Mouse (Mus musculus): ENCODE measurements around the gene Ddx52.
A peak's percentile ranks its signal among the peaks of the same experiment; 100 is the strongest.

Gene Ddx52

DNA sequence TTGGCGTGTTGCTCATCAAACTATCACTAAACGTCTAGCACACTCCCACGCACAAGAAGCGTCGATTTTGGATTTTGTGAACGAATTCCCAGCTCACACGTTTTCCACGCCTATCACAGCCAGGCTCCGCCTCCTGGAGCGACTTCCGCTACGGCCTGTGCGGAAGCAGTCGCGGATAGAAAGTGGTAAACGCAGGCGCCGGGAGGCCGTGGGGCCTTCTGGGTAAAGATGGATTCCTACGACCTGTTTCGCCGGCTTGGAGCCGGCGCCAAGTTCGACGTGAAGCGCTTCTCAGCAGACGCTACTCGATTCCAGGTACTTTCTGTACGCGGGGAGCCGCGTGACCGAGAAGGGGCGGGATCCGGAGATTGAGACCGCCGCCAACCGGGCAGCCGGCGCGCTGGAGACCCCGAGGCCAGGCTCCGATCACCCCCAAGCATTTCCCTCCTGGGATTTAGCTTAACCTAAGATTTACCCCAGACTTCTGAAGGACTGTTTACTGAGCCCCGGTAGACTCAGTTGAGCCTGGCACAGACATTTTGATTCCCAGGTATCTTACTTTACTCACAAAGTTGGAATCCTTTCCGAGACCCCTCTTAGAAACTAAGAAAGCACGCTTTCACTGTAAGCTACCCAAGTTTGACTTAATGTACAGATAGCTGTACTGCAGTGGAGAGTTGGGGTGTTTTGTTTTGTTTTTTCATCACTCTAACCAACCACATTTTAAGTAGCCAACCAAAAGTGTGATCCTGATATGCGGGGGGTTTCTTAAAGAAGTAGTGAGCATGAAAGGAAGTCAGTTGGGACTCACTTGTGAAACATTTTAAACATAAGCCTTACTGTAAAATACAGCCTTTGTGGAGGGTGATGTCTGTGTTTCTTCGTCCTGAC lies at the start of gene Ddx52:
TSS of gene Ddx52 (plus strand) at position 113 of the 891 bp plus-strand sequence.
- DNase-seq (ENCODE audit: low read depth) = peak; percentile 91

DNA sequence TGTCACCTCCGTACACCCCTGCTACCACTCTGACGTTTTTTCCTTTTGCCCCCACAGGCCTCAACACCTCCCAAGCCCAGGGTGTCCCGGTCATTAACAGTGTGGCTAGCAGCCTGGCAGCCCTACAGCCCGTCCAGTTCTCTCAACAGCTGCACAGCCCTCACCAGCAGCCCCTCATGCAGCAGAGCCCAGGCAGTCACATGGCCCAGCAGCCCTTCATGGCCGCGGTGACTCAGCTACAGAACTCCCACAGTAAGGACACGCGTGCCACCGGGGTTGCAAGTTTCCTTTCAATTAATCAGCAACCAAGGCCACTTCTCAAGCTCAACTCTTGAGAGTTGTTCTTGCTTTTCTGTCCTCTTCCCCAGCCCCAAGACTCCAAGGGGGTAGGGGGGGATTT lies 48.5 kb upstream of the Ddx52 start:
- no peak for DNase-seq (ENCODE audit: low read depth)

DNA sequence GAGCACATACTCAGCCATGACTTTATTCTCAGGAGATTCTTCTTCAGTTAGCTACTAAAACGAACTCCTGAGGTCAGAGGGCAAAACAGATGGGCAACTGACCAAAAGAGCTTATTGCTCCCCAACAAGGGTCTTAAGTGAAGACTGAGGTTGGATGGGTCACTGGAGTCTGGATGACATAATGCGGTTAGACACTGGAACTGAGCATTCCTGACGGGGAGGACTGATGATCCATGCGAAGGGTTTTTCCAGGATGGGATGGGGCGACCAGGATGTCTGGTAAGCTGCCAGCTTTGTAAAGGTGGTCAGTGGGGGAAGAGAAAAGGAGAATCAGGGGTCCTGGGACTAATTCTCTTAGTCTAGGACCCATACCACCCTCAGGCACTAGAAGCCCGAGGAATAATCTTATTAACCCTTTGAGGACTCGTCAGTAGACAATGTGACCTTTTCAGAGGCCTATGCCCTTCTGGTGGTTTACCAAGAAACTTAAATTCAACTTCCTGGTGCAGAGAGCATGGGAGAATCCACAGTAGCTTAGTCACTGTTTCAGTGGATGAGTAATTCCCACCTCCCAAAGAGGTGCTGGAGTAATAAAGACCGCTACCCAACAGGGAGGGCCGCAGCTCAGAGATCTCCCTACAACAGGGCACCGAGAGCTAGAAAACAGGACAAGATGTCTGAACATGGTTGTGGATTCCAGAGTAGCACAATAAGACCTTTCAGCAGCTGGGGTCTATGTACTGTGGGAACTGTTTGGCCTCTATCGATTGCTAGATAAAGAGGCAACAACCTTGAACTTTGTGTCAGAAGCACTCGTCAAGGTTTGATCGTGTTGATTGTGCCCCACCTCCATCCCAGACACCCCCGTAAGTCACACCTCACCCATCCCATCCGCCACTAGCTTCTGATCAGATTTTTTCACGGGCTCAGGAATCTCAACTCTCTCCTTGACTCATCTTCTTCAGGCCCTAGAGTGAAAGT lies 45.1 kb upstream of the Ddx52 start:
- DNase-seq (ENCODE audit: low read depth) = no peak

DNA sequence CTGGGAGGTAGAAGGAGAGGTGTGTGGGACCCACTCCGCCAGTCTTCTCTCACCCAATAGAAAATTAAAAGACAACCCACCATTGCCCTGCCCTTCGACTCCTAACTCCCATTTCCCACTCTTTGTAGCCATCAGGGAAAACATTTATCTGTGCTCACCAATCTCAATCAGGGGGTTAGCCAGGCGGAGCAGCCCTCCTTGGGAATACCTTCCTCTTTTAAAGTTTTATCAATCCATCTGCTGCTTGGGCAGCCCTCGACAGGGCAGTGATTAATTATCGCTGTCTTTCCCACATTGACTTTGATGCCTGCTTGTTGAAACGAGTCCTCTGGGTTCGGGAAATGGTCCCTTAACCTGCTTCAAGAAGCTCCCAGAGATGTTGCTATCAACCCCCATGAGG lies 44.3 kb upstream of the Ddx52 start:
- no peak for DNase-seq (ENCODE audit: low read depth)

DNA sequence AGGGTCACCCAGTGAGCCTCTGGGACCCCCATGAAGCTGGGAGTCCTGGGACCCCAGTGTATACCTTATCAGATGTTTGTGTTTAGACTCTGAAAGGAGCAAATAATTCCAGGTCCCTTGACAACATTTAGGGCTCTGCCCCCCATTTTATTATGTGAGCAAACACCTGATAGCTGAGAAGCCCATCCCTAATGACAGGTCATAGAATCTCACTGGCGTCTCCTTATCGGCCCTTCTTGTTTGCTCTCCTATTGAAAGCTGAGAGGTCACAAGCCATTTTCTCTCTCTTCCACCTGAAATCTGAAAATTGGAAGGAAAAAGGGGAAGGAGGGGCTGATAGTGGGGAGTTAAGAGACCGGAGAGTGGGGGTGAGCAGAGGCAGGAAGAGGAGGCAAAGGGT lies 39.0 kb upstream of the Ddx52 start:
- no peak for DNase-seq (ENCODE audit: low read depth)

DNA sequence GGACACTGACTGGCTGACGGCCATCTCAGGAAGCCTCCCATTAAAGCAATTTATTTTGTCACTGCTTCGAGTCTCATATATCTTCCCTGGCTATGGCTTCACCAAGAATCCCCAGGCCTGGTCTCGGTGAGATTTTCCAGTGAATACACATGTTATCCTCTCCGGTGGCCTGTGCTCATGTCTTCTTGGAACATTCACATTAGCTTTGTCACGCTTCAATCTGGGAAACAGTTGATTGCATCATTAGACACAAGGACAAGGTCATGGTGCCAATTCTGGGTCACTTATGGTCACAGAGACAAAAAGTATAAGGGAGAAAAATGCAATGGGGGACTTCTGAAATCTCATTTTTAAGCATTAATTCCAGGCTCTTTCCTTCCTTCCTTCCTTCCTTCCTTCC lies 36.1 kb upstream of the Ddx52 start:
- DNase-seq (ENCODE audit: low read depth) = no peak

DNA sequence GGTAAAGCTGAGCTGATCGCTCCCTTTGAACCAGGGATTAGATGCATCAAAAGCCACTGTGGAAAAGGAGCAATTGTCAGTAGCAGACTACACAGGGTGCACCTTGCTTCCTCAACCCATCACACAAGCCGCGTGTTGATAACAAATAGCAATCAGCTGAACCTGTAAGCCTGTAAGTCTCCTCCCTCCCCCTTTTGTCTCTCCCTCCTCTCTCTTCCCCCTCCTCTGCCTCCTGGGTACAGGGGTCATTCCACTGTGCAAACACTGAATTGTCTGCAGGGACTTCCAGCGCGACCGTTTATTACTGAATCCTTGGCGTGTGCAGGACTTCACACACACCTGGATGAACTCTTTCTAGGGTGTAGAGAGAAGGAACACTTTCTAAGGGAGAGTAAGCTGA lies 33.5 kb upstream of the Ddx52 start:
- DNase-seq (ENCODE audit: low read depth) = no peak

DNA sequence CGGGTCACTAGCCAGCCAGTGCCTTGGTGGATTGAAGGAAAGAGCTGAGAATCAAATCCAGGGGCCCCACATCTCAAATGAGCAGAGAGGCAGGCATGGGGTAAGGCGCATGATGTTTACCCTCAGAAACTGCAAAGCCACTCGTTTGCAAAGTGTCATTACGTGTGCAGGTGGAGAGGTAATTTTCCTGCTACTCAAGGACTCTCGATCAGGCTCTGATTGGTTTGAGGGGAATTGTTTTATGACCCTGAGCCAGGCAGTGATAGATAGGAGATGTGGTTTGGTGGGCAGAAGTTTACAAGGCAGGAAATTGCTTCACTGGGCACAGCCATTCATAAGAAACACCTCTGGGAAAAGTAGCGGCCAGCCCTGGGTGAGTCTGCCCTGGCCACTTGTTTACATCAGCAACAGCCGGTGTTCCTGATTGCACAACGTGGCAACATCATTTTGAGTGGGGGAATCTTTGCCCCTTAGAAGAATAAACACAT lies 28.0 kb upstream of the Ddx52 start:
- no peak for DNase-seq (ENCODE audit: low read depth)

DNA sequence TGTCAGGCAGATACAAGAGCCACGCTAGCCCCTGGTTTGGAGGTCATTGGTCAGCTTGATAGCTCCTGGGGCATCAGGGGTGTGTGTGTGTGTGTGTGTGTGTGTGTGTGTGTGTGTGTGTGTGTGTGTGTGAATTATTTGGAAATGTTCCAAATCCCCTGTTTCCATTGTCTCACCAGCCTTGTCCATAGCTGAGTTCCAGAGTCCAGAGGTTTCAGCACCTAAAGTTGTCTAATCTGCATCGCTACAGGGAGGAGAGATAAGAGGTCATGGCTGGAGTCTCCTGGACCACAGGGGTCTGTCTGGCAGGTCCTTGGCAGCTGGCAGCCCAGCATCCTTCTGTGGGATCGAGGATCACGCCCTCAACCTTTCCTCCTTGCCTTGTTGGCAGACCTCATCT lies 27.4 kb upstream of the Ddx52 start:
- DNase-seq (ENCODE audit: low read depth) = no peak

DNA sequence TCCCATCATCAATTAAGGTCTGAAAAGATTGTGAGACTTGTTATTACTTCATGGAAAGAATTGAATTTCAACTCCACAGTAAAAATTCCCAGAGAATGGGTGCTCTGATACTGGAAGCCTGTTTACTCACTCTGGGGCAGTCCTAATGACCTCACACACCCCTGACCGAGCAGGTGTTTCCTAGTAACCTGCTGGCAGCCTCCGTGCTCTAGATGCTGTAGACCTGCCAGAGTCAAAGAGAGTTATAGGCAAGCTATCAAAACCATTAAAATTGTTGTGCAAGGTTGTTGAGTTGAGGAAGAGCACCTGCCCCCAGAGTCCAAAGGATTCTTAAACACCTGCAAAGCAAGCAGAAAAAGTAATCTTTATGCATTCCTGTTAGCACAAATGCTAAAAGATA lies 19.3 kb upstream of the Ddx52 start:
- DNase-seq (ENCODE audit: low read depth) = no peak

DNA sequence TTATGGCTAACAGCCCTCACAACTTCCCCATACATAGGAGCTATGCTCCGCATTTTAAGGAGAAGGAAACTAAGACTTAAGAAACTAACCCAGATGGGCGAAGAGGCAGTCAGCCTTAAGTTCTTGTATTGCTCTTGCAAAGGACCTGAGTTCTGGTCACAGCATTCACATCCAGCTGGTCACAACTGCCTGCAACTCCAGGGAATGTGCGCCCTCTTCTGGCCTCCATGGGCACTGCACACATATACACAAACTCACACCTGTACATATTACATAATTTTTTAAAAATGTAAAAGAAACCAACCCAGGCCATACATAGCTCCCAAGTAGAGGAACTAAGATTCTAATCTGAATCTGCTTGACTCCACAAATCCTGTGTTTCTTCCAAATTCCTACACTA lies 14.8 kb upstream of the Ddx52 start:
- DNase-seq (ENCODE audit: low read depth) = peak; percentile 22

DNA sequence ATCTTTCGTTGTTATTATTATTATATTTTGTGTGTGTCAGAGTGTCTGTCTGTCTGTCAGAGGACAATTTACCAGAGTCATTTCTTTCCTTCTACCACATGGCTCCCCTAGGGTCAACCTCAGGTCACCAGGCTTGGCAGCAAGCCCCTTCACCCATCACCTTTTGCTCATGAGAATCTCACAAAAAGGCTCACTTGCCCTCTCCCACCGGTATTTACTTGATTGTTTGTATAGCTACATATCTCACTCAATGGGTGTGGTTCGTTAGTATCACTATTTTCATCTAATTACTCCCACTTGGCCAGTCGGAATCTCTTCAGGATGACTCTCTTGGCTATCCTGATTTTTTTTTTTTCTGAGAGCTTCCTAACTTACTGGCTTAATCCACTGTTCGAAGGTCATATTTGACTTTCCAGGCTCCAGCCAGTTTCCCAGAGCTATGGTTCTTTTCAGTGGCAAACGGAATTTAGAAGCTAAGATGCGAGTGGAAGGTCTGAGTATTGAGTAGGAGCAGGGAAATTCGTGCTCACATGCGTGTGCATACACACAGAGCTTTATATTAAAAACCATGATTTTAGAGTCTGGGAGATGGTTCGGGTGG lies 9.3 kb upstream of the Ddx52 start:
- DNase-seq (ENCODE audit: low read depth) = no peak

DNA sequence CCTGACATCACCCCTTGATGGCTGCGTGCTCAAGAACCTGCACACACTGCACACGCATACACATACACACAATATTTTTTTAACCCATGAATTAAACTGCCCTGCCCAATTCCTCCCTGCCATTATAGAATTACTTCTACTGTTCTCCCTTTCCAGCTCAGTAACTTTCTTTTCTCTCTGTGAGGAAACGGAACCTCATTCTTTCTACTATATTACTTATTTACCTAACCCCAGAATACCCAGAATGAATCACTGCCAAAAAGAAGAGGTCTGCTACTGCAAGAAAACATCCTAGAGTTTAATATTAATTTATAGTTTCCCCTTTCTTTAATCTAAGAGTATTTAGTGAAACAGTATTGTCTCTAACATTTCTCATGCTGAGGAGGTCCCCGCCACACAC lies 8.5 kb upstream of the Ddx52 start:
- no peak for DNase-seq (ENCODE audit: low read depth)

DNA sequence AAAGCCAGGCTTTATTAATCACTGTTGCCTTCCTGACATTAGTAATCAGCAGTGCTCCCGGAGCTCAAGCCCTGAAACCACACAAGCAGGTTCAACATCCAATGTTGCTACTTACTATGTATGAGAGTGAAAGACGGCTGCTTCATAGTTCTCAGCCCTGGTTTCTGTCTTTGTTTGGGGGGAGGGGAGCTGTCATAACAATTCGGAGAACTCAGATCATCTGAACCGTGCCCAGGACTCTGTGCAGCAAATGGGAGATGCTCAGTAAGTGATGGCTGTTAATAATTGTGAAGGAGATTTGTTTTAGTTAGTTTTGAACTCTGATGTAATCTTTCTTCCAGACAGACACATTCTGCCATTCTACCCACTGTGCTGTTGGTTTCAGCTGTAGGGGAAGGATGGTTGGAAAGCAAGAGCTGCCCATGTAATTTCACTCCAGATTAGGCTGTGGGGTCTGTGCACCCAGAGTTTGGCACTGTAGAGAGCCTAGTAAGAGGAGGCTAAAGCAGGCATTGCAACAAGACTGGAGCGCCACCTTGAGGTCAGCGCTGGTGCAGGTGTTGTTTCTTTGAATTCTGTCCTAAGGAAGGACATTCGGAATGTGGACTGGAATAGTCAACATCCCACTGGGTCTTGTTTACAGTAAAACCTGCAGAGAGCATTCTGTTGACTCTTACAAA lies 5.7 kb upstream of the Ddx52 start:
- DNase-seq (ENCODE audit: low read depth) = peak; percentile 80

DNA sequence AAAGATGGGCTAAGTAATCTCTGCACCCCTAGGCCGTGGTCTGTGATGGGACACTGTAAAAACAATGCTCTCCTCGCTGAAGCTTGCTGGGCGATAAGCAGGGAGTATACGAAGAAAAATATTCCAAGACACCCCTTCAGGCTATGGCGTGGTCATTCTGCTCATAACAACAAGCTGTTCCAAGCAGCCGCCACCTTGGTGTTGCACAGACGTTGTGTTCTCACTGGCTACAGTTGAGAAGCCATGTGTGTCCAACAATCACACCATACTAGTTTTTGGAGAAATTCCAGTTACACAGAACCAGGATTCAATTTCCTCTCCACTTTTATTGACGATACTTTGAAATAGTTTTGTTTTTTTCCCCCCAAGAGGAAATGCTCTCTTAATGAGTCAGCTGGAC lies 3.3 kb upstream of the Ddx52 start:
- no peak for DNase-seq (ENCODE audit: low read depth)

DNA sequence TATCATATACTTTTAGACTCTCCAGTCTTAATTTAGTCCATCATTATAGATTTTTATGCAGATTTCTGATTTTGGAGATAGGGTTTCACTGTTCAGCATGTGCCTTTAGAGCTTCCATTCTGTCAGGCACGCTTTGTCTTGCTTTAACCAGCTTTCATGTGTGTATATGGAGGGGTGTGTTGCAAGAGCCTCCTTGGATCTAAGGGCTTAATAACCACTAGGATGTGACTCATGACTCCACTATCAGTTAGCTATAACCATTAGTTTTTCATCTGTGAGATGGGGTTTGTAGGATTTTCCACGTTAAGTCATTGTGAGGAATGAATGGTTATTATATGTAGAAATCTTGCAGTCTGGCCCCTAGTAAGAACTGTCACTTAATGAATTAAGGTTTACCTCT lies 15.0 kb downstream of the Ddx52 start:
- DNase-seq (ENCODE audit: low read depth) = no peak

DNA sequence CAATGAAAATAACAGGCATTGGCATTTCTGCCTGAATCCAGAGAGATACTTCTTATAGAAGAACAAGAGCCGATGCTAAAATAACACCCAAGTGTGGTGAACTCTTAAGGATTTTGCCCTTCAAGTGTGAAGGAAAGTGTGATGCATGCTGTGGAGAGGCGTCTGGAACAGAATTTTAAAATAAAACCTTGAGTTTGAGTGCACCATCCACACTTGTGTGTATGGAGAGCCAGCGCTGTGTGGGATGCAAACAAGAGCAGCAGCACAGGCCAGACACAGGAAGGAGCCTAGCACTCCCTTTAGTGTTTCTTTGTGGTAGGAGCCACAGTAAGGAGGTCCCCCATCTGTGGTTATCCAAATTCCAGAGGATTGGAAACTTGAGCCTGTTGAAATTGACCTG lies 20.1 kb downstream of the Ddx52 start:
- DNase-seq (ENCODE audit: low read depth) = no peak

DNA sequence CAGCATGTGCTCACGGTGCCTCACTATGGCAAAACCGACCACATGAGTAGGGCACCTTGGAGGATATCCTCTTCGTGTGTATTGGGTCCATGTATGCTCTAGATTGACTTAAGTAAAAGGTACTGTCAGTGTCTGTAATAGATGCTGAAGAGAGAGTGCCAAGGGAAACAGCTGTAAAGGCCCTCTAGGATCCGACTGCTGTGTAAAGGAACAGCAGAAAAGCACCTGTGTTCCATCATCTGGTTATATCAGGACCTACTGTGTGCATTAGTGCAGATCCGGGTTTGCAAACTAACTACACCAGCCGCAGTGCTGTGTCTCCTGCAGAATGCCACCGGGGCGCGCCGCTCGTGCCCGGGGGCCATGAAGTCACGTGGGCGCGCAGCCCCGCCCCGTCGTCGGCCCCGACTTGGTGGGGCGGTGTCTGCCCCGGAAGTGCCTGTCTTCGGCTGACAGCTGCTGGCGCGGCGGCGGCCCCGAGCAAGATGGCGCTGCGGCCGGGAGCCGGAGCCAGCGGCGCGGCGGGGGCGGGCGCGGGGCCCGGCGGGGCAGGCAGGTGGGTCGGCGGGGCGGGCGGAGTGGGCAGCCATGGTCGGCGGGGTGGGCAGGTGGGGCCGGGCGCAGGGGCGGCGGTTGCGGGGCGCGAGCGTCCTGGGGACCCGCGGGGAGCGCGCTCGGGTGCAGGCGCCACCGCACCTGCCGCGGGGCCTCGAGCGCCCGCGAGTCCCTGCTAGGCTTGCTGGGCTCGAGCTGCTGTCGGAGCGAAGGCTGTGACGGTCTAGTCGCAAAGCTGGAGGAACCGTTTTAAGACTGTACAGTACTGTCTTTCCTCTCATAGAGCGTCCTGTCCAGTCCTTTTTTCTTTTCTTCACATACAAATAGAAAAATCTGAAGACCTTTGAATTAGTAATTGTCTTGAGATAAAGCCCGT lies 22.4 kb downstream of the Ddx52 start, which contains the start of gene Synrg:
TSS of gene Synrg (plus strand) at position 438 of the 931 bp plus-strand sequence.
- DNase-seq (ENCODE audit: low read depth) = peak; percentile 92

DNA sequence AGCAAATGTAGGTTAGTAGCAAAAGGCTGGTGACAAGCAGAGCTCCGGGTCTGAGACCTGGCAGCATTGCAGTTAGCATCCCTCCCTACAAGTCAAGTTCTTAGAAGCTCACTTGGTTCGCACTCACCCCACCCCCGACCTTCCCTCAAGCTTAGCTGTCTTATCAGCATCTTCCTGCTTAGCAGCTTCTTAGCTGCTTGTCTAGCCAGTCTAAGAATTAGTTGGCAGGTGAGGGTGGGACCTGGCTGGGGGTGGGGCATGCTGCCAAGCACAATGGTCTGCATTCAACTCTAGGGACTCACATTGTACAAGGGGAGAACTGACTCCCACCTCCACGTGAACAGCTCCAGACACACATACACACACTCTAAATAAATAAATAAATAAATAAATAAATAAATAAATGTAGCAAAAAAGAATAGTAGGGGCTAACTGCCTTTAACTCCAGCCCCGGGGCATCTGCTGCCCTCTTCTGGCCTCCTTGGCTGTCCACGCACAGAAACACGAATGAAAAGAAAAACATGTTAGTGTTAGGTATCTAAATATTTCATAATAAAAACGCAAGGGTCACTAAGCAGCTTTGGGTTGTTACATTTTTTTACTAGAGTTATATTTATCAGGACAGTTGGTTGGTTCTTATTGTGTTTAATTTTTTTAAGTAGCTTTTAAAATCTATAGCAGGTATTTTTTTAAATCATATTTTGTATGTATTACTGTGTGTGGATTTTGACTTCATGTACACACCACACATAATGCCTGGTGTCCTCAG lies 25.8 kb downstream of the Ddx52 start:
- DNase-seq (ENCODE audit: low read depth) = no peak

DNA sequence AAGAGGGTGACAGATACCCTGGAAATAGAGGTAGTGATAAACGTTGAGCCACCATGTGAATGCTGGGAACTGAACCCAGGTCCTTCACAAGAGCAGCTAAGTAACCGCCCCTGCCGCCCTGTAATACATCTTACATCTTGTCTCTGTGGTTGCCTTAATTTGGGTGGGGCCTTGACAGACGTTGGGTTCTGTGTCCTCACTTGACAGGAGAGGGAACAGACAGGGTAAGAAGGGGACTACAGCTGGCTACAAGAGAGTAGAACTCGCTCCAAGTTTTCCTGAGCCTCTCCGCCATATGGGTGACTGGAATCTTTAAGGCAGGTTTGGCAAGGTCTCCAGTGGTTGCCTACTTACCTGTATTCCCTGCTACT lies 26.3 kb downstream of the Ddx52 start:
- DNase-seq (ENCODE audit: low read depth) = no peak

All from naive thymus-derived CD4-positive, alpha-beta T cell, adult 2 months (primary cell).